Mouse (Mus musculus): ENCODE measurements around the gene Ffar4. TPM values are rescaled to one million over a fixed set of nuclear protein-coding genes. Genes with fewer than 3 reads are reported as not detected.

The Ffar4 gene
- polyA plus RNA-seq, 1 experiment from 2014 or later, result not detected

- DNase-seq (ENCODE audit: low spot score) (no peak), ATAC-seq (replicated peaks; ENCODE audit: low FRiP score) (no peak)
- Histone ChIP-seq H3K36me3 (ENCODE audit: control insufficient read depth, insufficient read depth, low read length) (peaks cover 5% of the 10 kb centered on the region; the same call in 1 of the 2 replicates), H3K27ac (ENCODE audit: low read depth, low read length) (no peak overlapping the region), H3K9ac (ENCODE audit: low read length) (no peak overlapping the region), H3K27me3 (ENCODE audit: control insufficient read depth, insufficient read depth, low read length) (no peaks in the 10 kb centered on the region), H3K4me3 (ENCODE audit: low read depth, low read length) (no peak overlapping the region), H3K9me3 (ENCODE audit: control insufficient read depth, low read length) (no peaks in the 10 kb centered on the region), H3K4me2 (ENCODE audit: low read depth, low read length, severe bottlenecking) (no peak overlapping the region), H3K4me1 (replicated peaks; ENCODE audit: control insufficient read depth, insufficient read depth, low read length) (peaks cover 5% of the 10 kb centered on the region; the same call in 1 of the 2 replicates)
- 90% methylated on average over 8 of the region's 8 CpGs for WGBS
Measured at GRCm38 (mm10) chr19:38056931-38057330, 39.9 kb upstream of the Ffar4 start.

DNA sequence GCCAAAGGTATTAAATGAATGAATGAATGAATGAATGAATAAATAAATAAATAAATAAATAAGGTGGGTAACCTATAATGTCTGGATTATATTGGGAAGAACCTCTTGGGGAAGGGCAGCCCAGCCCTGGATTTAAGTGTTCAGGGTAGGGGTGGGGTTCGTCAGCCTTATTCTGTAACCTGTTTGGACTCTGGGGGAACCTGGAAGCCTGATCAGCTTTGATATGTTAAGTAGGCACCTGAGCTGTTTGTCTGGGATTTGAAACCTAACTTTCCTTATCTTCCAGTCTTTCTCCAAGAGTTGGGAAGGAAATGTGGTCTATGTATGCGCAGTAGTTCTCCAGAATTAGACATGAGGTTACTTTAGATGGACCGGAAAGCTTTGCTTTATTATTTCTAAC is 33.7 kb upstream of the Ffar4 start:
- Histone ChIP-seq H3K27ac (ENCODE audit: low read depth, low read length) (no peak overlapping the region), H3K4me1 (replicated peaks; ENCODE audit: control insufficient read depth, insufficient read depth, low read length) (no peaks in the 10 kb centered on the region), H3K9me3 (ENCODE audit: control insufficient read depth, low read length) (no peaks in the 10 kb centered on the region), H3K9ac (ENCODE audit: low read length) (no peak overlapping the region), H3K4me3 (ENCODE audit: low read depth, low read length) (no peak overlapping the region), H3K27me3 (ENCODE audit: control insufficient read depth, insufficient read depth, low read length) (no peaks in the 10 kb centered on the region), H3K36me3 (ENCODE audit: control insufficient read depth, insufficient read depth, low read length) (peaks cover 3% of the 10 kb centered on the region; the same call in 1 of the 2 replicates), H3K4me2 (ENCODE audit: low read depth, low read length, severe bottlenecking) (no peak overlapping the region)
- ATAC-seq (replicated peaks; ENCODE audit: low FRiP score) (no peak), DNase-seq (ENCODE audit: low spot score) (no peak)
- WGBS, result 88% methylated on average over 3 of the region's 3 CpGs

DNA sequence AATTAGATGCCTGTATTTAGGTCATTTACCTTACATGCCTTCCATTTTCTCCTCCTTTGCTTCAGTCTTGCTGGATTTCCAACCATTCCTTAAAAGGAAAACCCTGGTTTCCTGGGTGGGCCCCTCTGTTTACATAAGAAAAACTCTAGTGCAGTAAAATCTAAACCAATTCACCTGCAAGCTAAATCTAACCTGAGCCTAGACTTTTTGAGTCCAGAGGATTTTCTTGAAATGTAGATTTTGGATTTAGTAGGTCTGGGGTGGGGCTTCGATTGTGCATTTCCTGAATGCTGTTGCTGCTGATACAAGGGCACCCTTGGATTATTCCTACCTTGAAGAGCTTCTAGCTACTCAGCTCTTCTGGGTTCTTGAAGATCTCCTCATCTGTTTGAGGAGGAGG is 32.8 kb upstream of the Ffar4 start:
- DNase-seq (ENCODE audit: low spot score) (no peak), ATAC-seq (replicated peaks; ENCODE audit: low FRiP score) (no peak)
- no peak overlapping the region for H3K4me3 ChIP-seq (ENCODE audit: low read depth, low read length)
- H3K9me3 ChIP-seq (ENCODE audit: control insufficient read depth, low read length), result no peaks in the 10 kb centered on the region
- H3K27ac ChIP-seq (ENCODE audit: low read depth, low read length), result no peak overlapping the region
- H3K27me3 ChIP-seq (ENCODE audit: control insufficient read depth, insufficient read depth, low read length), result no peaks in the 10 kb centered on the region
- H3K4me1 ChIP-seq (replicated peaks; ENCODE audit: control insufficient read depth, insufficient read depth, low read length), result no peaks in the 10 kb centered on the region
- no peak overlapping the region for H3K4me2 ChIP-seq (ENCODE audit: low read depth, low read length, severe bottlenecking)
- 90% methylated on average over 1 of the region's 1 CpGs for WGBS
- no peak overlapping the region for H3K9ac ChIP-seq (ENCODE audit: low read length)
- H3K36me3 ChIP-seq (ENCODE audit: control insufficient read depth, insufficient read depth, low read length), result peaks cover 3% of the 10 kb centered on the region; the same call in 1 of the 2 replicates

DNA sequence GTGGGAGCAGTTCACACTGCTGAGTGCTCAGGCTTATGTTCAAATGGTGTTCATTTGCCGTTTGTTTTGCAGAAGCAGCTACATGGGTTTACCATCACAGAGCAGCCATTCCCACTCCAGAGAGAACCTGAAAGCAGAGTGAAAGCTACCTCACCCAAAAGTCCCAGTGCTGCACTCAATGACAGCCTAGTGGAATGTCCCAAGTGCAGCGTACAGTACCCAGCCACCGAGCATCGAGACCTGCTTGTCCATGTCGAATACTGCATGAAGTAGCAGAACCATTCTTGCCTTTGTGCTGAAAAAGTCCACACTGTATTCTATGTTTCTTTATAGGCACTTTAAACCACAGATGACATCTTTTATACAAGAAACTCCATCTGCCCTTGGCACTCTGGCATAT is 23.6 kb upstream of the Ffar4 start:
- WGBS, result 89% methylated on average over 5 of the region's 5 CpGs
- Histone ChIP-seq H3K4me1 (replicated peaks; ENCODE audit: control insufficient read depth, insufficient read depth, low read length) (no peaks in the 10 kb centered on the region), H3K4me2 (ENCODE audit: low read depth, low read length, severe bottlenecking) (no peak overlapping the region), H3K4me3 (ENCODE audit: low read depth, low read length) (no peak overlapping the region), H3K9ac (ENCODE audit: low read length) (no peak overlapping the region), H3K36me3 (ENCODE audit: control insufficient read depth, insufficient read depth, low read length) (peaks cover 11% of the 10 kb centered on the region; the same call in 1 of the 2 replicates), H3K27ac (ENCODE audit: low read depth, low read length) (no peak overlapping the region), H3K27me3 (ENCODE audit: control insufficient read depth, insufficient read depth, low read length) (no peaks in the 10 kb centered on the region), H3K9me3 (ENCODE audit: control insufficient read depth, low read length) (no peaks in the 10 kb centered on the region)
- DNase-seq (ENCODE audit: low spot score) (no peak), ATAC-seq (replicated peaks; ENCODE audit: low FRiP score) (no peak)

DNA sequence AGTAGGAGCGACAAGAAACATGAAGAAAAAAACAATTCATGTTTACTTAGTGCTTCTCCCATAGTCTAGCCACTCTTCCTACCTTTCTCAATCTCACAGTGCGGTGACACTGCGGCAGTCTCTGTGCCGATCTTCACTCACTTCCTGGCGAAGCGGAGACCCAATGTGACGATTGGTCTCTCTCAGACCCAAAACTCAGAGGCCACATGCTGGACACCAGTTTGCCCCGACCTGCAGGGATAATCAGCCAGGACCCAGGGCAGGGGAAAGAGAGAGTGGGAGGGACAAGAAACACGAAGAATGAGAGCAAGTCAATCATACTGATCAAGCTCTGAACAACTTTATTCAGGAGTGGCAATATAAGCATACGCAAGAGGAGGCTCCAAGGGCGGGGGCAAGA is 21.8 kb upstream of the Ffar4 start:
- H3K36me3 ChIP-seq (ENCODE audit: control insufficient read depth, insufficient read depth, low read length), result peaks cover 7% of the 10 kb centered on the region; the same call in 1 of the 2 replicates
- no peaks in the 10 kb centered on the region for H3K4me1 ChIP-seq (replicated peaks; ENCODE audit: control insufficient read depth, insufficient read depth, low read length)
- H3K9me3 ChIP-seq (ENCODE audit: control insufficient read depth, low read length), result no peaks in the 10 kb centered on the region
- H3K27me3 ChIP-seq (ENCODE audit: control insufficient read depth, insufficient read depth, low read length), result no peaks in the 10 kb centered on the region
- ATAC-seq (replicated peaks; ENCODE audit: low FRiP score), result no peak
- H3K4me3 ChIP-seq (ENCODE audit: low read depth, low read length), result no peak overlapping the region
- H3K9ac ChIP-seq (ENCODE audit: low read length), result no peak overlapping the region
- H3K4me2 ChIP-seq (ENCODE audit: low read depth, low read length, severe bottlenecking), result no peak overlapping the region
- WGBS, result 85% methylated on average over 11 of the region's 11 CpGs
- no peak for DNase-seq (ENCODE audit: low spot score)
- no peak overlapping the region for H3K27ac ChIP-seq (ENCODE audit: low read depth, low read length)

DNA sequence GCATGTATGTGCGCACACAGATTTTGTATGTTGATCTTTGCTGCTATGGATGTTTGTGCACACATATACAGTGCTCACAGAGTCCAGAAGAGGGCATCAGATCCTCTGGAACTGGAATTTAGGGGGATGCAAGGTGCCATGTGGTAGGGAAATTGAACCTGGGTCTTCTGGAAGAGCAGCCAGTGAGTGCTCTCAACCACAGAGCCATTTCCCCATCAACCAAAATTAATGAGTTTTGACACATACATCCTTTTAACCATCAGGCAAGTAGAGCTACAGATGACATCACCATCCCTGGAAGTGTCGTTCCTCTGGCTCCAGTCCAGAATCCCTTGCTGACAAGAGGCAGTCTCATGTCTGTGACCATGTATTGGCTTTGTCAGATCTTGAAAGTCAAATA is 20.6 kb upstream of the Ffar4 start:
- WGBS, result 85% methylated on average over 2 of the region's 2 CpGs
- no peak for DNase-seq (ENCODE audit: low spot score)
- Histone ChIP-seq H3K9ac (ENCODE audit: low read length) (no peak overlapping the region), H3K36me3 (ENCODE audit: control insufficient read depth, insufficient read depth, low read length) (peaks cover 6% of the 10 kb centered on the region; the same call in 1 of the 2 replicates), H3K27ac (ENCODE audit: low read depth, low read length) (no peak overlapping the region), H3K4me2 (ENCODE audit: low read depth, low read length, severe bottlenecking) (no peak overlapping the region), H3K9me3 (ENCODE audit: control insufficient read depth, low read length) (no peaks in the 10 kb centered on the region), H3K27me3 (ENCODE audit: control insufficient read depth, insufficient read depth, low read length) (no peaks in the 10 kb centered on the region), H3K4me3 (ENCODE audit: low read depth, low read length) (no peak overlapping the region), H3K4me1 (replicated peaks; ENCODE audit: control insufficient read depth, insufficient read depth, low read length) (no peaks in the 10 kb centered on the region)
- no peak for ATAC-seq (replicated peaks; ENCODE audit: low FRiP score)

GRCm38 (mm10) chr19:38077851-38078540 is 18.9 kb upstream of the Ffar4 start:
- DNase-seq (ENCODE audit: low spot score) (no peak), ATAC-seq (replicated peaks; ENCODE audit: low FRiP score) (no peak)
- Histone ChIP-seq H3K27me3 (ENCODE audit: control insufficient read depth, insufficient read depth, low read length) (no peaks in the 10 kb centered on the region), H3K4me1 (replicated peaks; ENCODE audit: control insufficient read depth, insufficient read depth, low read length) (no peaks in the 10 kb centered on the region), H3K36me3 (ENCODE audit: control insufficient read depth, insufficient read depth, low read length) (peaks cover 3% of the 10 kb centered on the region; the same call in 1 of the 2 replicates), H3K27ac (ENCODE audit: low read depth, low read length) (no peak overlapping the region), H3K4me2 (ENCODE audit: low read depth, low read length, severe bottlenecking) (no peak overlapping the region), H3K9me3 (ENCODE audit: control insufficient read depth, low read length) (no peaks in the 10 kb centered on the region), H3K9ac (ENCODE audit: low read length) (no peak overlapping the region), H3K4me3 (ENCODE audit: low read depth, low read length) (no peak overlapping the region)
- WGBS, result 85% methylated on average over 3 of the region's 3 CpGs

DNA sequence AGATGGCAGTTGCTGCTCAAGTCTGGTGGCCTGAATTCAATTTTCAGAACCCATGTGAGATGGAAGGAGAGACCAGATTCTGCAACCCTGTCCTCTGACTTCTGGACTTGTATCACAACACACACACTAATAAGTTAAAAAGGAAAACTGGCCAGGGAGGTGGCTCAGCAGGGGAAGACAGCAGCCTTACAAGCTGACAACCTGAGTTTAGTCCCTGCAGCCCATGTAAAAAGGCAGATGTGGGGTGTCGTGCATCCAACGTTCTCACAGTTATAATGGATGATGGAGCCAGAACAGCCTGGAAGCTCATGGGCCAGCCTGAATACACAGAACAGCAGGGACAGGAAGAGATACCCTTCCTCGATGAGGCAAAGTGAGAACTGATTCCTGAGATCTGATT is 15.5 kb upstream of the Ffar4 start:
- H3K9ac ChIP-seq (ENCODE audit: low read length), result no peak overlapping the region
- no peak overlapping the region for H3K4me3 ChIP-seq (ENCODE audit: low read depth, low read length)
- H3K27me3 ChIP-seq (ENCODE audit: control insufficient read depth, insufficient read depth, low read length), result no peaks in the 10 kb centered on the region
- H3K4me2 ChIP-seq (ENCODE audit: low read depth, low read length, severe bottlenecking), result no peak overlapping the region
- H3K9me3 ChIP-seq (ENCODE audit: control insufficient read depth, low read length), result no peaks in the 10 kb centered on the region
- H3K4me1 ChIP-seq (replicated peaks; ENCODE audit: control insufficient read depth, insufficient read depth, low read length), result no peaks in the 10 kb centered on the region
- ATAC-seq (replicated peaks; ENCODE audit: low FRiP score), result no peak
- WGBS, result 90% methylated on average over 3 of the region's 3 CpGs
- DNase-seq (ENCODE audit: low spot score), result no peak
- H3K27ac ChIP-seq (ENCODE audit: low read depth, low read length), result no peak overlapping the region
- no peaks in the 10 kb centered on the region for H3K36me3 ChIP-seq (ENCODE audit: control insufficient read depth, insufficient read depth, low read length)

DNA sequence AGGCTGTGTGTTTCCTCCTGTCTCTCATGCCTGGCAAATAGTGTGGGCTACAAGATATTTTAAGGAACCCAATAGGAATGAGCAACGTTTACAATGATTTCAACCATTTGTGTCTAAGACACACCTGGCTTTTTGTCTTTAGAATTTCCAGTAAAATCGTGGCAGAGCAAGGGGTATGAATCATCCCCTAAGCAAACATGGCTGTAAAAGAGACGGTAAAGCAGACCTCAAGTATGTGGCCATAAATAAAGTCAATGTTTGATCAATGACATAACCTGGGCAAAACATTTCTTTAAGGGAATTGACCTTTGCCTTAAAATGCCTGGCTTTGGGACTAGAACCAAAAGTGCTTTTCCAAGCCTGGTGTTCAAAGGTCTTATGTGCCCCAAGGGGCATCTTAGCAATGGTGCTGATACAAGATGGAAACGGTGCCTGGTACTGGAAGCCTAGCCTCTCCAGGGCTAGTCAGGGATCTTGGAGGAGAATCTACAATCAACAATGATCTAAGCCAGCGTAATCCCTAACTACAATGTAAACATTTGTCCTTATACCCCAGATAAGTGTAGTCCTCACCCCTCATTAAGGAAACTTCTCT is 13.8 kb upstream of the Ffar4 start:
- 78% methylated on average over 5 of the region's 5 CpGs for WGBS
- Histone ChIP-seq H3K4me3 (ENCODE audit: low read depth, low read length) (no peak overlapping the region), H3K4me1 (replicated peaks; ENCODE audit: control insufficient read depth, insufficient read depth, low read length) (no peaks in the 10 kb centered on the region), H3K36me3 (ENCODE audit: control insufficient read depth, insufficient read depth, low read length) (no peaks in the 10 kb centered on the region), H3K27me3 (ENCODE audit: control insufficient read depth, insufficient read depth, low read length) (no peaks in the 10 kb centered on the region), H3K9ac (ENCODE audit: low read length) (no peak overlapping the region), H3K27ac (ENCODE audit: low read depth, low read length) (no peak overlapping the region), H3K9me3 (ENCODE audit: control insufficient read depth, low read length) (no peaks in the 10 kb centered on the region), H3K4me2 (ENCODE audit: low read depth, low read length, severe bottlenecking) (no peak overlapping the region)
- DNase-seq (ENCODE audit: low spot score), result no peak
- ATAC-seq (replicated peaks; ENCODE audit: low FRiP score), result no peak

Measured in forebrain, embryonic 11.5 days (tissue).